Mouse (Mus musculus): ENCODE measurements around the gene Zfand5. TPM values are rescaled to one million over a fixed set of nuclear protein-coding genes. Genes with fewer than 3 reads are reported as not detected.

The Zfand5 gene
- total RNA-seq, 2 experiments from 2014 or later: 166 to 167 TPM

- intact Hi-C loops (cut with DNase I): no loop called here
- DNase-seq (ENCODE audit: extremely low spot score in 1 of 2, low spot score in 2 of 2): no peak
These were observed 43.6 kb downstream of the Zfand5 start for GRCm38 (mm10) chr19:21315701-21316100.

GRCm38 (mm10) chr19:21319618-21320017 lies 47.5 kb downstream of the Zfand5 start:
- no peak for DNase-seq (ENCODE audit: extremely low spot score in 1 of 2, low spot score in 2 of 2)
- intact Hi-C loops (cut with DNase I): no loop called here

DNA sequence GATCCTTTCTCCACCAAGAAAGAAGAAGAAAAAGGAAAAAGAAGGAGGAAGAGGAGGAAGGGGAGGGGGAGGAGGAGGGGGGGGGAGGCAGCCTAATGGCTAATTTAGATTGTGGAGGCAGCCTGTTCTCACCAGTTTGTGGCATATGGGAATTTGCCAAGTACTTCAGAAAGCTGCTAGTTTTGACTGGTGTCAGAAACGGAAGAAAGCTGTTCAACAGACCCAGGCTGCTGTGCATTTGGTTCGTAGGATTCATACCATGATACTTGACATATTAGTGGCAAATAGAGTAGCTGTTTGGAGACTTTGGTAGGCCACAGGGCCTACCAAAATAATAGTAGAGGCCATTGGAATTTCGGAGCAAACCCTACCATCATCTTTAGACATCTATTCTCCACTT lies 53.3 kb downstream of the Zfand5 start:
- no peak for DNase-seq (ENCODE audit: extremely low spot score in 1 of 2, low spot score in 2 of 2)
- intact Hi-C loops (cut with DNase I): no loop called here

DNA sequence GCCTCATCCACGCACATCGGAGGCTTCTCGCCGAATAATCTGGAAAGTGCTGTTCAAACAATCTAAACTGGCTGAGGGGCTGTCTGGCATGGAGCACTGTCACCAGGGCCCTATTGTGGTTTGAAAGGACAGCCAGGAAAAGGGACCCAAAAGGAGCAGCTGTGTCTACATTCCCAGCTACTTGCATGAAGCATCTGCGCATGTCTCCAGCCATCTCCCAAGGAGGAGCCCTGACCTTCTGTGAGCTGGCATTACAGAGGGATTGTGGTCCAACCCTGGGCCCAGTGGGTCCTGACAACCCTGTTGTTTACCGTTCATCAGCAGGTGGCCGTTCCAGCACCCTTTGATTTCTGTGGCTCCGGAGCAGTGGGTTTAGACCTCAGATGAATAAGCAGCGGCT lies 56.9 kb downstream of the Zfand5 start:
- intact Hi-C loops (cut with DNase I): no loop called here
- DNase-seq (ENCODE audit: extremely low spot score in 1 of 2, low spot score in 2 of 2): no peak

DNA sequence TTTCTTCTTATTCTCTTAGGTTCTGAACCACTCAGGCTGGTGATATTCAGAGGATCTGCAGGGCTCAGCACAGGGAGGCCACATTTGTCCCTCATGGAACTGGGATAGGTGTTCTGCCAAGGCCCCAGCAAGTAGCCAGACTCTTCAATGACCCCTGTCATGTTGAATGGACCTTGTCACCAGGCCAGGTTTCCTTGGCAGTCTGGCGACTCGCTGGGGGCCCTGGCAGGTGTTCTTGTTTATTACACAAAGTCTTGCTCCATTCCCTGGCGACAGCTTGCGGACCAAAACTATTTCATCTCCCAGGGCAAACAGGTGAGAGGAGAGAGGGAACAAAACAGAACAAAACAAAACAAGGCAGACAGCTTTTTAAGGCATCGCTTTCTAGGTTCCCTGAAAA lies 57.7 kb downstream of the Zfand5 start:
- intact Hi-C loops (cut with DNase I): no loop called here
- DNase-seq (ENCODE audit: extremely low spot score in 1 of 2, low spot score in 2 of 2): peak; percentile 22 to 55

DNA sequence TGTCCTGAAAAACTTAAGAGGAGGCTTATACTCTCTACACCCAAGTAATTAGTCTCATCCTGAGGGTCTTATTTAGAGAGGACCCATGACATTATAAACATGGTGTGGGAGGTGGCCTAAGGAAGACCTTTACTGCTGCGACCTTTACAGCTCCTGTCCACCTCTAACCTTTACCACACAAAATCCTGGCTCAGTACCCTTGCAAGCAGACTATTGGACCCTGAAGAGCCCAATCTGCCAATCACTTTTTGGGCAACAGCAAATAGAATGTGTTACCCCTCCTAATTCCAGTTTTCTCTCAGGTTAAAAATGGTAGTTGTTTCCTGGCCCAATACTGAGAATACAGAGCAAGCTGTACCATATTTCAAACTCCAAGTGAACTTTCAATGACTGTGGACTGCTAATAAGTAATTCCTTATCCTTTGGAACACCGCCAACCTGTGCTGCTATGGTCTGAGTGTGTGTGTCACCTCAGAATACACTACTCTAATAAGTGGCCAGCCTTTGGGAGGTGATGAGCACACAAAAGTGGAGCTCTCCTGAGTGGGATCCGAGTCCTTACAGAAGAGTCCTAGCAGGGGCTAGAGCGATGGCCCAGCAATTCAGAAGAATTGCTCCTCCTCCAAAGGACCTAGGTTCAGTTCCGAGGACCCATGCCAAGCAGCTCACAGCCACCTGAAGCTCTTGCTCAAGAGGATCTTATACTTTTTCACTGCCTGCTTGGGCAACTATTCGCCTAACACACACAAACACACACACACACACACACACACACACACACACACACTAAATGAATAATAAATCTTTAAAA lies 58.4 kb downstream of the Zfand5 start:
- intact Hi-C loops (cut with DNase I): no loop called here

GRCm38 (mm10) chr19:21331621-21332155 lies 59.6 kb downstream of the Zfand5 start:
- no peak for DNase-seq (ENCODE audit: extremely low spot score in 1 of 2, low spot score in 2 of 2)
- intact Hi-C loops (cut with DNase I): no loop called here

More for the DNA sequence above, 58.4 kb downstream of the Zfand5 start:
- DNase-seq (ENCODE audit: extremely low spot score in 1 of 2, low spot score in 2 of 2): no peak

Other genes with a start within 250 kb of the Zfand5 start
- gene Gda, start 201.2 kb downstream of the Zfand5 start, total RNA-seq (2021): 100 to 1,000 TPM; 250 to 256 TPM

Data from left cerebral cortex, postnatal 10 days (tissue).